Mouse (Mus musculus) left cerebral cortex, adult 11 months (tissue): Measurements from ENCODE around the gene Clstn2.
A peak's percentile ranks its signal among the peaks of the same experiment; 100 is the strongest.

Source experiments
- DNase-seq: peaks from one replicate; pipeline ENCODE4 v3.0.0; 2022; ENCODE audit warnings: low spot score

Gene Clstn2

GRCm38 (mm10) chr9:97950378-97951006, 82.5 kb downstream of the Clstn2 start:
- DNase-seq: no peak

- no peak for DNase-seq
Measured at GRCm38 (mm10) chr9:97919326-97919725, 113.7 kb downstream of the Clstn2 start.

GRCm38 (mm10) chr9:97891415-97891814, 141.6 kb downstream of the Clstn2 start:
- DNase-seq: no peak

- DNase-seq: peak; percentile 55
Measured at GRCm38 (mm10) chr9:97883336-97883735, 149.6 kb downstream of the Clstn2 start.

GRCm38 (mm10) chr9:97867013-97867700, 165.8 kb downstream of the Clstn2 start:
- DNase-seq: no peak

- no peak for DNase-seq
Measured at GRCm38 (mm10) chr9:97852859-97853258, 180.1 kb downstream of the Clstn2 start.

GRCm38 (mm10) chr9:97847873-97848838, 184.8 kb downstream of the Clstn2 start:
- DNase-seq: no peak

- DNase-seq: no peak
Measured at GRCm38 (mm10) chr9:97842054-97842453, 190.9 kb downstream of the Clstn2 start.

GRCm38 (mm10) chr9:97831216-97831615, 201.8 kb downstream of the Clstn2 start:
- no peak for DNase-seq

- no peak for DNase-seq
Measured at GRCm38 (mm10) chr9:97829919-97830318, 203.1 kb downstream of the Clstn2 start.

- DNase-seq: no peak
Measured at GRCm38 (mm10) chr9:97827689-97828088, 205.3 kb downstream of the Clstn2 start.

- DNase-seq: no peak
Measured at GRCm38 (mm10) chr9:97826077-97826947, 206.7 kb downstream of the Clstn2 start.

GRCm38 (mm10) chr9:97817116-97817515, 215.9 kb downstream of the Clstn2 start:
- no peak for DNase-seq

- no peak for DNase-seq
Measured at GRCm38 (mm10) chr9:97816143-97816805, 216.7 kb downstream of the Clstn2 start.

- DNase-seq: no peak
Measured at GRCm38 (mm10) chr9:97813157-97813556, 219.8 kb downstream of the Clstn2 start.

GRCm38 (mm10) chr9:97807031-97807430, 225.9 kb downstream of the Clstn2 start:
- DNase-seq: no peak

GRCm38 (mm10) chr9:97793661-97794060, 239.3 kb downstream of the Clstn2 start:
- DNase-seq: no peak

- DNase-seq: no peak
Measured at GRCm38 (mm10) chr9:97788151-97788670, 244.8 kb downstream of the Clstn2 start.

- no peak for DNase-seq
Measured at GRCm38 (mm10) chr9:97780032-97780616, 252.9 kb downstream of the Clstn2 start.

- no peak for DNase-seq
Measured at GRCm38 (mm10) chr9:97775770-97776169, 257.2 kb downstream of the Clstn2 start.
